Mouse (Mus musculus): ENCODE results near the gene Catip.

DNA sequence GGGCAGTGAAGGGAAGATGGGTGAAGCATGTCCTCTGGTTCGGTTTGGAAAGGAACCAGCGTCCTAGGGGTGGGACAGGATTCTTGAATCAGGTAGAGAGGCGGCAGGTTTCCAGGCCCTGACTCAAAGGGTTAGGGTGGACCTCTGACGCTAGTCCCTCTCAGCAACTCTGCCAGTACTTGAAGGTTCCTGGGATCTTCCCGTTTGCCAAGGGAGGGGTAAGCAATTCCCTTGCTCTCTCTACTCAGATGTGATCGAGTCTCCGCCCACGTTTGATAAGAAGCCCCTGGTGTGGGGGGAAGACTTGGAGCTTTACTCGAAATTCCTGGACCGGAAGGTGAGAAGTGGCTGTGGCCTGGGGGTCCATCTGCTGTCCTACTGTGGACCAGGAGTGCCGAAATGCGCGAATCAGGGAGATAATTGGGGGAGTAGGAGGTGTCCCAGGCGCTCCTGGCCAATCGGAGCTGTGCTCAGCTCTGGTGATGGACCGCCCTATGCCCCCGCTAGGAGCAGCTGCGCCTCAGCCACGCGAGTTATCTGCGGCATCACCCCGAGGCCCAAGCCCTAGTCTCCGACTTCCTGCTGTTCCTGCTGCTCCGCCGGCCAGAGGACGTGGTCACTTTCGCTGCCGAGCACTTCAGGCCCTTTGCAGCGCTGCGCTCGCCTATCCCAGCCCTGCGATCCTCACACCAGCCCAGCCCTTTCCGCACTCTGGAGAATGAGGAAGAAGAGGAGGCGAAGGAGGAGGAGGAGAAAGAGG is 6.2 kb downstream of the Catip start:
- TF ChIP-seq CTCF (IDR thresholded peaks at IDR 0.05), result peak; percentile 43
- peak; percentile 70 for TF ChIP-seq POLR2A (IDR thresholded peaks at IDR 0.05; ENCODE audit: insufficient read depth, low read depth, low read length)
- TF ChIP-seq EP300 (IDR thresholded peaks at IDR 0.05; ENCODE audit: insufficient read depth, low read depth, low read length), result 0 out of 2 replicates have a peak, but pooled peaks have one; percentile 6

All from heart, adult 2 months (tissue).